Mouse (Mus musculus) left cerebral cortex, postnatal 14 days (tissue): ENCODE data around the gene Gm5862. TPM values are rescaled to one million over a fixed set of nuclear protein-coding genes. Genes with fewer than 3 reads are reported as not detected.
"Not testable (repeated sequence)": the region's sequence is repeated elsewhere in the genome, so short reads cannot be mapped to it uniquely, and the experiment has no call there.

ENCODE experiments used
- DNase-seq, 2 experiments: peaks; one replicate each; pipeline ENCODE4 v3.0.0; 2021 to 2022; ENCODE audit warnings: low spot score in 2 of 2, mixed read lengths in 1 of 2
- intact Hi-C: fragments of 180-260 bp; cut with DNase I; formaldehyde crosslinking; loops from one replicate; pipeline ENCODE4 v1.15.1; 2025
- long read RNA-seq, 2 experiments: library from polyadenylated mRNA; stranded (forward); transcript quantifications; one replicate each; pipeline ENCODE4 v2.0.0; 2021
- total RNA-seq, 2 experiments: library from RNA; stranded (reverse); gene quantifications; 2 replicates each; pipeline ENCODE4 v1.2.3; 2021

Gene Gm5862
- not detected for total RNA-seq
- long read RNA-seq, experiment 1: 0 reads
- long read RNA-seq, experiment 2: 0 reads

GRCm38 (mm10) chr5:26022816-26023215 lies at the start of gene Gm5862:
Gm5862 (minus strand) TSS chr5:26022916.
- intact Hi-C loops, DNase-seq: not testable (repeated sequence)

- intact Hi-C loops: no loop called here
- DNase-seq: no peak
Measured at GRCm38 (mm10) chr5:26070716-26071115, 48.0 kb upstream of the Gm5862 start.

DNA sequence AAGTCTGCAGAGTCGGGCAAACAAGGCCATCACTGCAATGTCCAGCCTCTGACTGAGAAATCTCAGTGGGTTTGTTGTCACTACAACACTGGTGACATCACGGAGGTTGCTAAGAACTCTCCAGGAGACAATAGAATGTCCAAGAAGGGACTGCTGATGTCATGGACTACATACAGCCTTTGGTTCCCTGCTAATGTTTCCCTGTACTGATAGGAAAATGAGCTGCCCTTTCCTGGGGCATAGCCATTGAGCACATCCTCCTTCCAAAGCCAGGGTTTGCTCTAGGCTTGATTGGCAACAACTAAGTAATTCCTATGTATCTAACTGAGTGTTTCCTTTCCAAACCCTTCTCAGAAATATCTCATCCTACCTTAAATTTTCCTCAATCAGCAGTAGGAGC lies 35.8 kb upstream of the Gm5862 start, which contains the start of gene Gm7347:
Gm7347 (minus strand) TSS at position 101 of the 400 bp plus-strand sequence.
- DNase-seq, intact Hi-C loops: not testable (repeated sequence)

GRCm38 (mm10) chr5:26039458-26039857 lies 16.7 kb upstream of the Gm5862 start, which contains the start of gene Speer4a:
Speer4a (minus strand) TSS chr5:26039558.
- DNase-seq, intact Hi-C loops: not testable (repeated sequence)

- DNase-seq, intact Hi-C loops: not testable (repeated sequence)
Measured at GRCm38 (mm10) chr5:26007697-26008096, 15.0 kb downstream of the Gm5862 start.

- intact Hi-C loops: not testable (repeated sequence)
Measured at GRCm38 (mm10) chr5:26006937-26007695, 15.6 kb downstream of the Gm5862 start.

DNA sequence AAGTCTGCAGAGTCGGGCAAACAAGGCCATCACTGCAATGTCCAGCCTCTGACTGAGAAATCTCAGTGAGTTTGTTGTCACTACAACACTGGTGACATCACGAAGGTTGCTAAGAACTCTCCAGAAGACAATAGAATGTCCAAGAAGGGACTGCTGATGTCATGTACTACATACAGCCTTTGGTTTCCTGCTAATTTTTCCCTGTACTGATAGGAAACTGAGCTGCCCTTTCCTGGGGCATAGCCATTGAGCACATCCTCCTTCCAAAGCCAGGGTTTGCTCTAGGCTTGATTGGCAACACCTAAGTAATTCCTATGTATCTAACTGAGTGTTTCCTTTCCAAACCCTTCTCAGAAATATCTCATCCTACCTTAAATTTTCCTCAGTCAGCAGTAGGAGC lies 18.0 kb downstream of the Gm5862 start, which contains the start of gene Gm1979:
Gm1979 (minus strand) TSS at position 101 of the 400 bp plus-strand sequence.
- intact Hi-C loops, DNase-seq: not testable (repeated sequence)

More at GRCm38 (mm10) chr5:26006937-26007695, 15.6 kb downstream of the Gm5862 start:
- DNase-seq: peak; percentile 6 to 18

- intact Hi-C loops, DNase-seq: not testable (repeated sequence)
Measured at GRCm38 (mm10) chr5:25988550-25988949, 34.2 kb downstream of the Gm5862 start, which contains the start of gene Gm21698. Gm21698 (minus strand) TSS chr5:25988650.

GRCm38 (mm10) chr5:25972563-25972962 lies 50.2 kb downstream of the Gm5862 start, which contains the start of gene Gm21680:
Gm21680 (minus strand) TSS chr5:25972663.
- intact Hi-C loops, DNase-seq: not testable (repeated sequence)

Other genes with a start within 250 kb of the Gm5862 start
- gene Gm21663, start 80.5 kb downstream of the Gm5862 start, total RNA-seq: not detected
- not detected for gene Gm21671, start 68.5 kb downstream of the Gm5862 start, total RNA-seq
- gene Gm21680, start 50.3 kb downstream of the Gm5862 start, total RNA-seq: not detected
- not detected for gene Gm21698, start 34.3 kb downstream of the Gm5862 start, total RNA-seq
- not detected for gene Gm1979, start 18.1 kb downstream of the Gm5862 start, total RNA-seq
- not detected for gene Speer4a, start 16.6 kb upstream of the Gm5862 start, total RNA-seq
- gene Gm7347, start 35.7 kb upstream of the Gm5862 start, total RNA-seq: not detected
- gene Gm10471, start 66.4 kb upstream of the Gm5862 start, total RNA-seq: not detected
- gene 5031410I06Rik, start 82.4 kb upstream of the Gm5862 start, total RNA-seq: not detected
- gene Gm10220, start 98.5 kb upstream of the Gm5862 start, total RNA-seq: not detected
- under 1 TPM in 1 of 2 experiments, not detected in 1; 0.11 TPM for gene Gm7361, start 234.8 kb upstream of the Gm5862 start, total RNA-seq